Mouse (Mus musculus) heart, postnatal 10 days (tissue): ENCODE results near the gene Slc25a30. TPM values are rescaled to one million over a fixed set of nuclear protein-coding genes. Genes with fewer than 3 reads are reported as not detected.

Experiments used
- total RNA-seq, 2 experiments: library from RNA; stranded (reverse); gene quantifications; 2 replicates each; pipeline ENCODE4 v1.2.3; 2021

Gene Slc25a30
- total RNA-seq, 2 experiments from 2014 or later, result 20.2 to 23.5 TPM

Other genes starting within 250 kb of the Slc25a30 start
- gene Spert, start 193.9 kb downstream of the Slc25a30 start, total RNA-seq, result not detected
- gene Erich6b, start 144.8 kb downstream of the Slc25a30 start, total RNA-seq, result not detected
- gene Cog3, start 32.5 kb downstream of the Slc25a30 start, total RNA-seq, result 10 to 100 TPM; 16.3 to 16.7 TPM
- gene Tpt1, start 58.1 kb upstream of the Slc25a30 start, total RNA-seq, result 1,000 to 10,000 TPM; 3,104 to 3,215 TPM
- gene Kctd4, start 168.0 kb upstream of the Slc25a30 start, total RNA-seq, result not detected
- 10 to 100 TPM; 17.7 to 21.1 TPM for gene Gtf2f2, start 223.8 kb upstream of the Slc25a30 start, total RNA-seq